Mouse (Mus musculus): ENCODE measurements around the gene Fam129b. TPM values are rescaled to one million over a fixed set of nuclear protein-coding genes. Genes with fewer than 3 reads are reported as not detected.

Gene Fam129b
- polyA plus RNA-seq, 1 experiment from 2014 or later, result 12.4 TPM

Other genes with a start within 250 kb of the Fam129b start
- 32.4 and 35.4 TPM in 2 replicates for gene Eng, start 229.5 kb upstream of the Fam129b start, polyA plus RNA-seq (2016; fragmentation: Nextera tagmentation; extraction: Ambion mirVana)
- gene Fpgs, start 172.0 kb upstream of the Fam129b start, polyA plus RNA-seq (2016; fragmentation: Nextera tagmentation; extraction: Ambion mirVana), result 32.8 and 35.8 TPM in 2 replicates
- 85.3 and 86.1 TPM in 2 replicates for gene Cdk9, start 163.0 kb upstream of the Fam129b start, polyA plus RNA-seq (2016; fragmentation: Nextera tagmentation; extraction: Ambion mirVana)
- gene Sh2d3c, start 155.1 kb upstream of the Fam129b start, polyA plus RNA-seq (2016; fragmentation: Nextera tagmentation; extraction: Ambion mirVana), result 9.7 and 10.1 TPM in 2 replicates
- gene 6330409D20Rik, start 135.1 kb upstream of the Fam129b start, polyA plus RNA-seq (2016; fragmentation: Nextera tagmentation; extraction: Ambion mirVana), result not detected in 2 replicates
- gene Tor2a, start 118.9 kb upstream of the Fam129b start, polyA plus RNA-seq (2016; fragmentation: Nextera tagmentation; extraction: Ambion mirVana), result 35.9 and 36.6 TPM in 2 replicates
- gene Ttc16, start 100.5 kb upstream of the Fam129b start, polyA plus RNA-seq (2016; fragmentation: Nextera tagmentation; extraction: Ambion mirVana), result 0.12 and 0.26 TPM in 2 replicates
- 3.3 and 3.5 TPM in 2 replicates for gene Ptrh1, start 100.3 kb upstream of the Fam129b start, polyA plus RNA-seq (2016; fragmentation: Nextera tagmentation; extraction: Ambion mirVana)
- 0.44 and 0.54 TPM in 2 replicates for gene Cfap157, start 91.7 kb upstream of the Fam129b start, polyA plus RNA-seq (2016; fragmentation: Nextera tagmentation; extraction: Ambion mirVana)
- 5.8 and 5.9 TPM in 2 replicates for gene Stxbp1, start 28.9 kb upstream of the Fam129b start, polyA plus RNA-seq (2016; fragmentation: Nextera tagmentation; extraction: Ambion mirVana)
- 171 and 174 TPM in 2 replicates for gene Rpl12, start 85.4 kb downstream of the Fam129b start, polyA plus RNA-seq (2016; fragmentation: Nextera tagmentation; extraction: Ambion mirVana)
- gene Lrsam1, start 85.5 kb downstream of the Fam129b start, polyA plus RNA-seq (2016; fragmentation: Nextera tagmentation; extraction: Ambion mirVana), result 3.5 and 4.4 TPM in 2 replicates
- gene Slc2a8, start 106.0 kb downstream of the Fam129b start, polyA plus RNA-seq (2016; fragmentation: Nextera tagmentation; extraction: Ambion mirVana), result 11.2 and 11.9 TPM in 2 replicates

All from liver, embryonic 12.5 days (tissue).